Mouse (Mus musculus) monocyte, adult 2 months (primary cell): ENCODE results near the gene Rgs3.

Experiments used
- DNase-seq, 2 experiments: peaks; one replicate each; pipeline ENCODE4 v3.0.0; 2022; ENCODE audit warnings: low spot score in 2 of 2, low read depth in 1 of 2

The Rgs3 gene

GRCm38 (mm10) chr4:62652215-62652614 is 92.6 kb downstream of the Rgs3 start:
- no peak for DNase-seq

- DNase-seq: no peak
Observed at GRCm38 (mm10) chr4:62652921-62653757, 93.5 kb downstream of the Rgs3 start.

DNA sequence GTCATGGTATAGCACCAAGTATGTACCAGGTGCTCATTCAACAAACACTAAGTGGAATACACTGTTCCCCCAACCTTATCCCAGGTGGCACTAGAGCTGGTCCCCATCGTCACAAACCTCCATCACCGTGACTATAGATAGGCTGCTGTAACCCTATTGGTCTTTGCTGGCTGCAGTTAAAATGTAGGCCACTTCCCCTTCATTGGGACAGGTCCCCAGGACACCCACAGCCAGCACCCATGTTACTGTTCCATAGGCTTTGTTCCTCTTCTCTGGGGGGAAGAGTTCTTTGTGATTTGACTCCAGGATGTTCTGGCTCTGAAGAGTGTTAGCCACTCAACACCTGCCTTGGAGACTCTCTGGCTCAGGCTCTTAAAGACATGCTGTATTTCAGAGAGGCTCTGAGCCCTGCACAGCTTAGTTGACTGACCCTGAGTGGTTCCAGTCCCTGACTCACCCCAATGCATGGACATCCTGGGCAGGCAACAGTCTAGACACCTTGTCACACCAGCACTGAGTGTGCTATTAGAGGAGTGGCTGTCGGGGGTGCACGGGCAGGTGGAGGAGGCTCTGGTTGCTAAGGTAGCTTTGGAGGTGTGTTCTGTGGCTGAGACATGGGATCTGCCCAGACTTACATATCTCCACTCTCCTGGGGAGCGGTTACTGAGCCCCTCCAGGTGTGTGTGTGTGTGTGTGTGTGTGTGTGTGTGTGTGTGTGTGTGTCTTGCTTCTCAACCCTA is 94.4 kb downstream of the Rgs3 start:
- peak in 1 of 2 experiments; percentile 44 for DNase-seq

- DNase-seq: no peak
Observed at GRCm38 (mm10) chr4:62659264-62659663, 99.6 kb downstream of the Rgs3 start.

DNA sequence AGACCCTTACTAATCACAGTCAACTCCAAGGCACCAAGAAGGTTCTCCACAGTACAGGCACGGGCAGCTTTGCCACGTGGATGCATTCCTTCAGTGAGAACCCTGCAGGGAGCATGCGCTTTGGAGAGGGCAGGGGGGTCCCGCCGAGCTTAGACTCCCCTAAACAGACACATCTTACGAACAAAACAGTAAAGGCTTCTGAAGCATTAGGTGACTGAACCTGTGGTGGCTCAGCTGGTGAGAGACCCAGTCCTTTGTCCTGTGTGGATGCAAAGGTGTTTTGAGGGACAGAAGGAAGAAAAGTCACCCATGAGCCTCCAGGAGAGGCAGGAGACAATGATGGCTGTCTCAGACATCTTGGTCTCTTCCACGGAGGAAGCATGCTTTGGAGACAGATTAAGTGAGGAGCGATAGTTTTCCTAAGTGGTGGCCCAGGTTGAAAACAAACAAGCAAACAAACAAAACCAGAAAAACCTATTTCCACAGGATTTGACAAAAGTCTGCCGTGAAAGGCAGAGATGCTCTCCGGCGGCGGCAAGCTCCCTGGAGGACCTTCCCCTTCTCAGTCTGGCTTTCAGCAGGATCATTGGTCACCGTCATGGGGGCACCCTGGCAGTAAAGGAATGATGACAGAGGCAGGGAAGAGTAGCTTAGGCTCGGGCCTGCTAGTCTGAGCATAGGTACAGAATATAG is 100.4 kb downstream of the Rgs3 start:
- DNase-seq: no peak

- no peak for DNase-seq
Observed at GRCm38 (mm10) chr4:62660554-62660864, 100.9 kb downstream of the Rgs3 start.

DNA sequence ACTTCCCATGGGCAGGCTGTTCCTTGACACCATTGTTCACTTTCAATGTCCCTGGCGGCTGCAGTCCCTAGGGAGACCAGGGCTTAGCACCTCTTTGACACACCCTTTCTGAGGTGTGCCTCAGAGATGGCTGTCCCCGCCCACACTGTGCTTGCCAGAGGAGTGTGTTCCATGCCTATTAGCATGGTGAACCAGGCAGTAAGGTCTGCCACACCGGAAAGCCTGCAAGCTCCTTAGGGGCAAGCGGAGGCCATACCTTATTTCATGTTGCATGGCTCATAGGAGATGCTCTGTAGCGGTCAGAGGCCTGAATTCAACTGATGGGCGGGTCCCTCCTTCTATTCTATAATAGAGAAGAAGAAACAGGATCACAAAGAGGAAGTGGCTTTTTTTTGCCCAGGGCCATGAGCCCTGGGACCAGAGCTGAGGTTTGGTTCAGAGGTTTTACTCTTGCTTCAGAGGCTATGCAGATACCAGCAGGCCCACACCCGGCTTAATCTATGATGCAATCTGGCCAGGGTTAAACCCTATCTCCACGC is 101.7 kb downstream of the Rgs3 start:
- peak; percentile 61 to 79 for DNase-seq

GRCm38 (mm10) chr4:62663348-62663747 is 103.7 kb downstream of the Rgs3 start:
- DNase-seq: no peak

DNA sequence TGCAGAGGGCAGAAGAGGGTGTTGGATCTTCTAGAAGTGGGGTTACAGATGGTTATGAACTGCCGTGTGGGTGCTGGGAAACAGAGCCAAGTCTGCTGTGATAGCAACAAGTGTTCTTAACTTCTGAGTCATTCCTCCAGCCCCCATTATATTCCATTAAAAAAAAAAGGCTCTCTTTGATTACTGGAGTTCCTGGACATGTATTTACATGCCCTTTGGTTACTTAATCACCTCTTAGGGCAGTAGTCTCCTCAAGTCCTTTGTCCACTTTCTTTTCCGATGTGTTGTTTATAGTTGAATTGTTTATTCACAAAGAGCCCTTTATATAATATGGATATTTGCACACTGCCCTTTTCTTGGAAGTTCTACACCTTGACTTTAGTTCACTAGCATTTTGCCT is 106.2 kb downstream of the Rgs3 start:
- DNase-seq: no peak

DNA sequence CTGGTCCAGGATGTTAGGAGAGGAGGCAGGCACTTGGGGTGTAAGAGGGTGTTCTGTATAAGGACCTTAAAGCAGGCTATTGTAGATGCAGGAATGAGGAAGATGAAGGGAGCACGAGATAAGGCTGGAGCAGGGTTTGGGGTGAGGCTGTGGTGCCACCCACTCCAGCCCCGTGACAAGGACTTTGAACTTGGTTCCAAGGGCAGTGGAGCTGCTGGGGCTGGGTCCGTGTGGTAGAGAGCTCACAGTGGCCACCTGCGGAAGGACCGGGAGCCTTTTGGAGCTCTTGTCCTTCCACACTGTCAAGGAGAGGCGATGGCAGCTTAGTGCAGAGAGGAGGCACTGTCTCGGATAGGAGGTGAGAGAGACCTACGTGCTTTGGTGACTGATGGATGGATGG is 109.0 kb downstream of the Rgs3 start:
- no peak for DNase-seq

DNA sequence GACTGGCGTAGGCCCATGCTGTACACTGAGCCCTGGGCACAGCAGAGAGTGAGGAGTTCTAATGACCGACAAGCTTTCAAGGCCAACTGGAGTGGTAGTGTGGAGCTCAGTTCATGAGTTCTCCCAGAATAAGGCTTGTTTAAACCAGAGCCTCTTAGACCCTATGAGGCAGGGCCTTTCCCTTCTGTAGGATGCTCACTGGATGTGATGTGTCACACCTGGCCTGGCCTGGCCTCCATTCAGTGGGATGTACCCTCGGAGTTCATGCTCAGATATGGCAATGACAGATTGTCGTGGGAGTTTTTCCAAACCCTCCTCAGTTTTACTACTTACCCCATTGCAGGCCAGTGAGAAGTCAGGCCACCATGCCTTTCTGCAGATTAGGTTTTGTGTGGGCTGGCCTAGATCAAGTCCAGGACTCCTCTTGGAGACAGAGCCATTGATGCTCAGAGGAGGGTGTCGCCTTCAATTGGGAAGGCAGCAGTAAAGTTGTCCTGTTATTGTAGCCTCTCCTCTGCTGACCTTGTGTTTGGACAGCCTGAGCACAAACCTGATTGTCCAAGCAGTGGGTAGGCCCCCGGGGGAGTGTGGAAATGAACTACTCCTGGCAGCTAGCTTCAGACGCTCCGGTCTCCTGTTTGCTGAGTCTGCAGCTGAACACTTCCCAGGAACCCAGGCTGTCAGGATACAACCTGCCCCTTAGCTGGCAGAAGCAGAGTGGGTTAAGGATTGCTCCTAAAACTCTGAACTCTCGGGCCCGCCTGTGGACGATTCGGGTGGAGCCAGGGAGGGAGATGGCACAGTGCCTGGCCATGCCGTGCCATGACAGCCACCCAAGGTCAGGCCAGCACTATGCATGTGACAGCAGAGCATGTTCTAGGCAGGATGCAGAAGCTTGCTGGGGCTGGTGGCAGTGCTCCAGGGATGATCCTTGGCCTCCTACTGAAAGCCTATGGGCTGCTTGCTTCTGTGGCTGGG is 109.7 kb downstream of the Rgs3 start:
- DNase-seq: no peak

GRCm38 (mm10) chr4:62673531-62674030 is 113.9 kb downstream of the Rgs3 start:
- no peak for DNase-seq

DNA sequence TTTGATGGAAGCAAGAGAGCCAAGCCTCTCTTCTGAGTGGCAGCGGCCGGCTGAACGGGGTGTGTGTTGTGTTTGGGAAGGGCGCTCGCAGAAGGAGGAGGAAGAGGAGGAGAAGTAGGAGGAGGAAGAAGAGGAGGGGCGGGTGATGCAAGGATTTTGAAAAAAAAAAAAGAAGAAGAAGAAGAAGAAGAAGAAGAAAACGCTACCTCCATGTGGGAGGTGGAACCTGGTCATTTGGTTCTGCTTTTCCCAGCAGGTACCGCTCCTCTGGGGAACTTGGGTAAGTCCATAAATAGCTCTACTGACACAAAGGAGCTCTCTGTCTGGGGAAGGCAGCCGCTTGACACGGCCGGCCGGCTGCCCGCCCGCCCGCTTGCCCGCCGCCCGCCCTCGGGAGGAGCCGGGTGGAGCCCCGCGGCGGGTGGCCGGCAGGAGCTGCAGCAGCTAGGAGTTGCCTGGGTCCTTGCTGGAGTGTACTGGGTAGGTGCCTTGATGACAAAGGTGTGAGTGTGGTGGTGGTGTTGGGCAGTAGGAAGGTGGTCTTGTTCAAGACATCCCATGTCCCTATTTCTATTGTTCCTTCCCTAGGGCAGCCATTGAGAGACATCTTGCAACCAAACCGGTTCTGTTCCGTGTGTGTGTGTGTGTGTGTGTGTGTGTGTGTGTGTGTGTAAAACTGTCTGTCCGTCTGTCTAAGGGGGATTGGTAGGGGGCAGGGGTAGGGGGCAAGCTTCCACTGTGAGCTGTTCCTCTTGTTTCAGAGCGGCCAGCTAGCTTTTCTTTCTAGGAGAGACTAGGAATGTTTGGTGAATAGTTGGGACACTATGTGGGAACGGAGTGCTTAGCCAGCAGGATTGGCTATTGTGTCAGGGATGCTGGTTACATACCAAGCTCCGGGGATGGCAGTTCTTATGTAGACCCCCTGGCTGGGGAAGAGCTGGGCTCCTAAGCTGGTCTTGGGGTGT is 114.7 kb downstream of the Rgs3 start:
- DNase-seq: no peak

DNA sequence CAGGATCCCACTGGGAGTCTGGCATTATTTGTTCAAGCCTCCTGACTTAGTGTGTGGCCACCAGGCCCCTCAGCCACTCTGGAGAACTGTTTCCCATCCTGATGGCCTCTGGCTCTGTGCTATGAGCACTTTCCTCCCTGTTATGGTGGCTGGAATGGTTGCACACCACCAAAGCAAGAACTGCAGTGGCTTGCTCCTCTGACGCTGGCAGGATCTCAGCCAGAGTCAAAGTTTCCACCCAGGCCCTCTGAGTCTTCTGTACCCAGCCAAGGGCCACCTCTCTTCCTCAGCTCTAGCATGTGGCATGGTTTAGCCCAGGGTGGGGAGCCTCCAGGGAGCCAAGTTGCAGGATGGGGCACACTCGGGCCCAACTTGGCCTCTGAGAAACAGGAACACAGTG is 115.7 kb downstream of the Rgs3 start:
- DNase-seq: no peak

- no peak for DNase-seq
Observed at GRCm38 (mm10) chr4:62677047-62677737, 117.5 kb downstream of the Rgs3 start.

GRCm38 (mm10) chr4:62679157-62679556 is 119.5 kb downstream of the Rgs3 start:
- no peak for DNase-seq

DNA sequence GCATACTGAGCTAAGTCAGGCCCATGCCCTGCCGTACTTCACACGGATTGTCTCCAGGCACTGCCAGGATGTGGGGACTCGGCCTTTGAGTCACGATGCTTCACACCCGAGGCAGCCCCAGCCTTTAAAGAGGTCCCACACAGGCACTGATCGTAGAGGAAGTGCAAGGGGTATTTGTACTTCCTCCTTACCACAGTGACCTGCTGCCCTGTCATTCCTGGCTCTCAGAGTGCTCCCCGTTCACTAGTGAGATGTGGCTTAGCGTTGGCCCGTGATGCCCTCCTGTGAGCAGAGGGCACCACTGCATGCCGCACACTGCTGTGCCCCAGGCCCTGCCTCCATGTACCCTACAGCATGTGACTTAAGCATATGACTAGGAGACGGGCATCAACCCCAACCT is 121.8 kb downstream of the Rgs3 start:
- peak in 1 of 2 experiments; percentile 29 for DNase-seq

DNA sequence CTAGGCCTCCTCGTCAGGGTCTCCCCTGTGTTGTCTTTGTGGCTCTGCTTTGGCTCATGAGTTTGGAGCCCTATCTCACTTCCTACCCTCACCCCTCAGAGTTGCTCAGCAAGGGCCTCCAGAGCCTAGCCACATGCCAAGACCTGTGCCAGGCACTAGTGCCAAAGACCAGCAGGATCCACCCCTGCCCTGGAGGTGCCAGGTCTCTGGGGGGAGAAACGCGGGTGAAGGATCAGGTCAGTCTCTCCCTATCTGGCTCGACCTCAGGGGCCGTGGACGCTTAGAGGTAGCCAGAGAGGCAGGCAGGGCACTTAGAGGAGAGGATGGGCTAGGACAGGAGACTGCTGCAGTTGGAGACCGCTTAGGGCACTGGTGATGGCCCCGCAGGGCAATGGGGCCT is 122.7 kb downstream of the Rgs3 start:
- DNase-seq: no peak

DNA sequence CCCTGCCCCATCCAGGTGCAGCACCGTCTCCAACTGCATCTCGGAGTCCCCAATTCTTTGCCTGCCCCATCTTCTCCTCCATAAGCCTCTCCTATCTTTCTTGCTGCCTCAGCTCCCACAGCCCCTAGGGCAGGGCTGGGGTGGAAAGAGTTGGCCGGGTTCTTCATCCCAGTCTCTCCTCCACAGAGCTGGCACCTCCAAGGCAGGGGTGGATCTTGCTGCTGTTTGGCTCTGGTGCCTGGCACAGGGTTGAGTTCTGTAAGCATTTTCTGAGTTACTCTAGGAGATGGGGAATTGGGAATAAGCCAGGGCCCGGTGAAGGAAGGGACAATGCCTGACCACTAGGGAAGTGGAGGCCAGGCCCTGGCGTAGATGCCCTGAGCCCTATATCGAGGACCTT is 123.5 kb downstream of the Rgs3 start:
- DNase-seq: no peak
